Mouse (Mus musculus): Measurements from ENCODE around the gene Igsf8. TPM values are rescaled to one million over a fixed set of nuclear protein-coding genes. Genes with fewer than 3 reads are reported as not detected.

Igsf8 gene
- total and polyA plus RNA-seq, 3 experiments = 32.2 to 126 (median 38.3) TPM

GRCm38 (mm10) chr1:172323298-172323697 lies 61.9 kb downstream of the Igsf8 start:
- no peak for DNase-seq

GRCm38 (mm10) chr1:172323801-172324359 lies 62.4 kb downstream of the Igsf8 start:
- no peak for DNase-seq

- peak; percentile 73 for DNase-seq
Observed at GRCm38 (mm10) chr1:172324725-172325124, 63.3 kb downstream of the Igsf8 start.

GRCm38 (mm10) chr1:172325680-172326535 lies 64.5 kb downstream of the Igsf8 start:
- peak; percentile 78 for DNase-seq

GRCm38 (mm10) chr1:172326684-172327083 lies 65.2 kb downstream of the Igsf8 start:
- no peak for DNase-seq

GRCm38 (mm10) chr1:172327206-172328001 lies 66.0 kb downstream of the Igsf8 start:
- no peak for DNase-seq

- DNase-seq = no peak
Observed at GRCm38 (mm10) chr1:172328041-172328440, 66.6 kb downstream of the Igsf8 start.

GRCm38 (mm10) chr1:172328461-172328860 lies 67.0 kb downstream of the Igsf8 start:
- DNase-seq = no peak

GRCm38 (mm10) chr1:172329131-172329530 lies 67.7 kb downstream of the Igsf8 start, which contains the start of gene Kcnj9:
Kcnj9 (minus strand) TSS chr1:172329318.
- no peak for DNase-seq

- no peak for DNase-seq
Observed at GRCm38 (mm10) chr1:172329616-172330015, 68.2 kb downstream of the Igsf8 start.

GRCm38 (mm10) chr1:172331422-172331947 lies 70.0 kb downstream of the Igsf8 start:
- DNase-seq = no peak

GRCm38 (mm10) chr1:172332925-172333324 lies 71.5 kb downstream of the Igsf8 start:
- DNase-seq = no peak

GRCm38 (mm10) chr1:172333512-172333911 lies 72.1 kb downstream of the Igsf8 start:
- no peak for DNase-seq

- no peak for DNase-seq
Observed at GRCm38 (mm10) chr1:172335804-172336203, 74.4 kb downstream of the Igsf8 start.

- no peak for DNase-seq
Observed at GRCm38 (mm10) chr1:172337411-172338185, 76.2 kb downstream of the Igsf8 start.

- peak; percentile 88 for DNase-seq
Observed at GRCm38 (mm10) chr1:172340729-172341321, 79.4 kb downstream of the Igsf8 start, which contains the start of gene Kcnj10. Kcnj10 (plus strand) TSS chr1:172341210.

- DNase-seq = no peak
Observed at GRCm38 (mm10) chr1:172341386-172341785, 79.9 kb downstream of the Igsf8 start.

- DNase-seq = no peak
Observed at GRCm38 (mm10) chr1:172342729-172343128, 81.3 kb downstream of the Igsf8 start.

- DNase-seq = no peak
Observed at GRCm38 (mm10) chr1:172343914-172344313, 82.5 kb downstream of the Igsf8 start.

GRCm38 (mm10) chr1:172344820-172345219 lies 83.4 kb downstream of the Igsf8 start:
- no peak for DNase-seq

- DNase-seq = no peak
Observed at GRCm38 (mm10) chr1:172346707-172347106, 85.3 kb downstream of the Igsf8 start.
